Mouse (Mus musculus) cerebellum, adult 2 months (tissue): Measurements from ENCODE around the gene St8sia1.

ENCODE experiments used
- CTCF ChIP-seq: fragments of 200-500 bp; IDR thresholded peaks from 2 replicates; pipeline ENCODE4 v1.5.1; 2011; ENCODE audit warnings: low read depth, mild to moderate bottlenecking, control low read depth, low read length, moderate library complexity, borderline replicate concordance; ENCODE audit not compliant: insufficient read depth
- POLR2A ChIP-seq: fragments of 200-500 bp; IDR thresholded peaks from 2 replicates; pipeline ENCODE4 v1.6.1; 2011; ENCODE audit warnings: low read length, control low read depth, borderline replicate concordance; ENCODE audit not compliant: insufficient read depth

DNA sequence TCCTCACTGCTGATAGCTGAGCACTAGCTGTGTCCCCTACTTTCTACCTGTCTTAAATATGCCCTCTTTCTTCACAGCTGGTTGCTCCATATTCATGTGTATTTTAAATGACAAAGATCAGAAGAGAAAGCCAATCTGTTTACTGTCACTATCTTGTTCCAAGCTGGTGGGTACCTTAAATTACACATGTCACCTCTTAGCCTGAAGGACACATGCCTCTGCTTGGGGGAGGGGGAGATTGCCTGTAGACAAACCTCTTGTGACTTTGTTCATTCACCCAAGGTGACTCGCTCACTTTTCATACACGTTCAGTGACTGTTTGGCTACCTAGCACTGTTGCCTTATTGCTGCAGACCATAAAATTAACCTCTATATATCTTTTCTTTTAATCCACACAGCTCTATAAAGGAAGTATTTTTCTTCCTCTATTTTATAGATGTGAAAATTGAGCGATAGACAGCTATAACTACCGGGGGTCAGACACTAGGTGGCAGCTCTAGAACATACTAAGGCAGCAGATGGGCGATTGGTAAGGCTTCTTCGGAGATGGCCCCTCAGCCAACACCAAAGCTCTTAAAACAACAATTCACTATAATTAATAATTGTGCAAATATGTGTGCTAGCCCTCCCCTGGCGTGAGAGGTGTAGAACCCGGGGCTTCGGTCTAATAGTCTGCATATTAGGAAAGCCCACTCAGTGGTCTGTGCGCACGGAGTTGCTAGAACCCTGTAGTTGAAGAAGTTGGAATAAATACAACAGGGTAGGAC lies 185.0 kb downstream of the St8sia1 start:
- TF ChIP-seq CTCF (peak; percentile 68), POLR2A (no peak)
